Mouse (Mus musculus) ES-E14 (cell line): ENCODE results near the gene Med27. TPM values are rescaled to one million over a fixed set of nuclear protein-coding genes. Genes with fewer than 3 reads are reported as not detected.

Experiments
- DNase-seq: peaks from one replicate; pipeline ENCODE4 v3.0.0-alpha.2; 2013; ENCODE audit warnings: low read depth, low spot score
- H3K27ac ChIP-seq: 2 replicates; pipeline ENCODE4 v1.5.1; 2012; ENCODE audit warnings: low read depth, mild to moderate bottlenecking, low read length, moderate library complexity, mixed read lengths; ENCODE audit not compliant: poor library complexity, insufficient read depth, severe bottlenecking
- H3K36me3 ChIP-seq: 2 replicates; pipeline ENCODE4 v1.6.1; 2012; ENCODE audit warnings: mild to moderate bottlenecking, low read length, moderate library complexity, mixed read lengths; ENCODE audit not compliant: control insufficient read depth, poor library complexity, insufficient read depth, severe bottlenecking
- H3K4me1 ChIP-seq, 2 experiments: fragments of 150-350 bp in 1 of 2; sonication (generic) in 1 of 2; 2 replicates each; pipeline ENCODE4 v1.6.1; 2012; ENCODE audit warnings: low read length in 2 of 2, mild to moderate bottlenecking in 1 of 2, mixed read lengths in 1 of 2; ENCODE audit not compliant: control insufficient read depth in 2 of 2, insufficient read depth in 2 of 2, poor library complexity in 1 of 2
- H3K4me3 ChIP-seq, 2 experiments: fragments of 150-350 bp in 1 of 2; sonication (generic) in 1 of 2; 2 replicates each; pipeline ENCODE4 v1.5.1; 2012; ENCODE audit warnings: low read length in 2 of 2, low read depth in 1 of 2, mild to moderate bottlenecking in 1 of 2, mixed read lengths in 1 of 2; ENCODE audit not compliant: insufficient read depth in 1 of 2, poor library complexity in 1 of 2, severe bottlenecking in 1 of 2
- H3K9ac ChIP-seq: 2 replicates; pipeline ENCODE4 v1.6.1; 2012; ENCODE audit warnings: low read depth, mild to moderate bottlenecking, low read length, mixed read lengths; ENCODE audit not compliant: poor library complexity, insufficient read depth, severe bottlenecking
- H3K9me3 ChIP-seq: fragments of 150-350 bp; sonication (generic); 2 replicates; pipeline ENCODE4 v1.6.1; 2012; ENCODE audit warnings: low read depth, mild to moderate bottlenecking, low read length; ENCODE audit not compliant: control insufficient read depth, insufficient read depth
- CHD2 ChIP-seq: IDR thresholded peaks from 2 replicates; pipeline ENCODE4 v1.6.1; 2014; ENCODE audit warnings: mild to moderate bottlenecking, low read depth, low read length, inconsistent platforms
- HCFC1 ChIP-seq: IDR thresholded peaks from 2 replicates; pipeline ENCODE4 v1.6.1; 2012; ENCODE audit warnings: low read length, inconsistent platforms, borderline replicate concordance; ENCODE audit not compliant: insufficient read depth
- MAFK ChIP-seq: IDR thresholded peaks from 2 replicates; pipeline ENCODE4 v1.6.1; 2014; ENCODE audit warnings: mild to moderate bottlenecking, low read depth, low read length, inconsistent platforms; ENCODE audit not compliant: insufficient read depth
- ZC3H11A ChIP-seq: IDR thresholded peaks from 2 replicates; pipeline ENCODE4 v1.6.1; 2012; ENCODE audit warnings: low read depth, mild to moderate bottlenecking, inconsistent platforms, low read length, borderline replicate concordance
- ZNF384 ChIP-seq: IDR thresholded peaks from 2 replicates; pipeline ENCODE4 v1.6.1; 2012; ENCODE audit warnings: low read depth, low read length, inconsistent platforms
- in situ Hi-C, 2 experiments: fragments of 600-800 bp; cut with MboI; formaldehyde crosslinking; loops; one replicate each; pipeline ENCODE4 v1.15.1; 2025; ENCODE audit warnings: low sequenced_read_pairs in 2 of 2, inconsistent platforms in 1 of 2; ENCODE audit not compliant: unreplicated experiment in 2 of 2
- total RNA-seq: library from RNA; depleted of rRNA; stranded (reverse); fragments of 300-350 nt; gene quantifications from 2 replicates; pipeline ENCODE4 v1.2.3, GENCODE M21; 2012

The Med27 gene
- total RNA-seq, 1 experiment: 25.6 TPM

DNA sequence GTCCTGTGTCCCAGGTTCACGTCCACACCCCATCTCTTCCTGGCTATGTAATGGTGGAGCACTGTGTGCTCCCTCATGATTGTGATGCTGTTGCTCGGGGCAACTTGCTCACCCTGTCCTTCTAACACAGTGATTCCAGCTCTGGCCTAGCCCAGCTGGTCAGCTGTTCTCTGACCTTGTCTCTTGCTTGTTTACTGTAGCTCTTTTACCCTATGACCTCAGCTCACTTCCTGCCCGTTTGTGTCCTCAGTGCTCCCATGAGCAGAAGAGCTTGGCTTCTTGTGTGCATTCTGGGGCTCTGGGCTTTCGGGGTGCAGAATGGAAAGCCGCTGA, 91.9 kb downstream of the Med27 start:
- Histone ChIP-seq H3K4me3 (no peak overlapping the region), H3K9me3 (no peaks in the 10 kb centered on the region), H3K27ac (no peak overlapping the region), H3K9ac (no peak overlapping the region), H3K36me3 (no peaks in the 10 kb centered on the region), H3K4me1 (peaks cover 2 to 11% of the 10 kb centered on the region in 2 experiments; a peak in 1 of 4 replicates)
- DNase-seq: no peak
- in situ Hi-C loops: no loop called here
- no peak for TF ChIP-seq CHD2
- no peak for TF ChIP-seq MAFK
- no peak for TF ChIP-seq ZC3H11A
- no peak for TF ChIP-seq ZNF384
- no peak for TF ChIP-seq HCFC1

DNA sequence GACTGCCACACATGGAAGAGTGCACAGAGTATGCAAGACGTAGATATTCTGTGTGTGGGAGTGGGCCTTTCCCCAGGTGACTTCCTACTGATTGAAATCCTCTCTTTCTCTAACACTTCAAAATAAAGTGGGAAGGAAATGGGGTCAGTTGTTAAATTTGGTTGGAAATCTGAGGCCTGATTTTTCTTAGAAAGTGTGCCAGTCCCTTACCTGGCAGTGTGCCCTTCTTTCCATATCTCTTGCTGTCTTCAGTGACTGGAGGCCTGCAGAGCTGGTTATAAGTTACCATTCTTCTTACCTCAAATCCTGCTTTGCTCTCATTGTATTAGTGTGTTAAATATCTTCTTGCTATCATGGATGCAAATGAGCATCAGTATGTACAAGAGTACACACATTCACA, 92.4 kb downstream of the Med27 start:
- no peak for TF ChIP-seq ZNF384
- no peak for TF ChIP-seq HCFC1
- TF ChIP-seq ZC3H11A: no peak
- no peak for TF ChIP-seq CHD2
- TF ChIP-seq MAFK: no peak
- Histone ChIP-seq H3K4me1 (peaks cover 2 to 11% of the 10 kb centered on the region in 2 experiments; a peak in 1 of 4 replicates), H3K9me3 (no peaks in the 10 kb centered on the region), H3K9ac (no peak overlapping the region), H3K36me3 (no peaks in the 10 kb centered on the region), H3K27ac (no peak overlapping the region), H3K4me3 (no peak overlapping the region)
- in situ Hi-C loops: no loop called here
- DNase-seq: no peak

GRCm38 (mm10) chr2:29439396-29439795, 92.8 kb downstream of the Med27 start:
- no peaks in the 10 kb centered on the region for H3K9me3 ChIP-seq
- H3K4me1 ChIP-seq: peaks cover 2 to 11% of the 10 kb centered on the region in 2 experiments; a peak in 1 of 4 replicates
- DNase-seq: no peak
- in situ Hi-C loops: no loop called here
- no peaks in the 10 kb centered on the region for H3K36me3 ChIP-seq
- no peak overlapping the region for H3K9ac ChIP-seq
- H3K4me3 ChIP-seq: no peak overlapping the region
- H3K27ac ChIP-seq: no peak overlapping the region
- TF ChIP-seq MAFK: no peak
- no peak for TF ChIP-seq ZC3H11A
- no peak for TF ChIP-seq ZNF384
- no peak for TF ChIP-seq CHD2
- TF ChIP-seq HCFC1: no peak

GRCm38 (mm10) chr2:29439857-29440502, 93.4 kb downstream of the Med27 start:
- Histone ChIP-seq H3K4me1 (peaks cover 2 to 11% of the 10 kb centered on the region in 2 experiments; a peak in 1 of 4 replicates), H3K9me3 (no peaks in the 10 kb centered on the region), H3K36me3 (no peaks in the 10 kb centered on the region), H3K4me3 (no peak overlapping the region), H3K27ac (no peak overlapping the region), H3K9ac (no peak overlapping the region)
- no peak for DNase-seq
- in situ Hi-C loops: no loop called here
- TF ChIP-seq HCFC1: no peak
- TF ChIP-seq ZNF384: no peak
- no peak for TF ChIP-seq CHD2
- TF ChIP-seq ZC3H11A: no peak
- no peak for TF ChIP-seq MAFK

DNA sequence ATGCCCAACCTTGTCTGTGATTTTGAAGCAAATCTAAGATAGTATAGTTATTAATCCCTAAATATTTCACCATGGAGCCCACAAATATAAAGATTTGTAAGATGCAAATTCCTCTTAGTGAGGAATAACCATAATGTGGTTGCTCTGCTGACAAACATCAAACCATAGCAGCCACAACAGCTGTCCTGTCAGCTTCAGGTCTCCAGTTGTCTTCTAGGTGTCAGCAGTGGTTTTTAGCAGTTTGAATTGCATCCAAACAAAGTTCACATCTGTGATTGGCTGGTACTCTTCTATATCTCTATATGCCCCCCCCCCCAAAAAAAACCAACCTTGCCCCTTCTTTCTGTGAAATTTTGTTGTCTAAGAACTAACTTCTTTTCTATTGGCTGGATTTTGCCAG, 95.7 kb downstream of the Med27 start:
- no peak overlapping the region for H3K27ac ChIP-seq
- H3K36me3 ChIP-seq: no peaks in the 10 kb centered on the region
- no peak for DNase-seq
- no peaks in the 10 kb centered on the region for H3K9me3 ChIP-seq
- in situ Hi-C loops: no loop called here
- peaks cover 2 to 11% of the 10 kb centered on the region in 2 experiments; a peak in 1 of 4 replicates for H3K4me1 ChIP-seq
- H3K9ac ChIP-seq: no peak overlapping the region
- TF ChIP-seq MAFK (no peak), CHD2 (no peak)
- H3K4me3 ChIP-seq: no peak overlapping the region
